28 mouse cellular contexts compared by ENCODE assay signal in genomic region chr16:21569952-21570351, GRCm38 (mm10).
"Had no signal": no experiment of that assay in that cellular context is flagged by ENCODE, and none has a peak within 500 bp of the region (broad histone marks: within the 10 kb centered on the region; RNA-seq: fewer than 3 reads in every experiment).

No protein-coding gene starts in this region.

- ATAC-seq: forebrain, embryonic 13.5 days; forebrain, embryonic 14.5 days; forebrain, embryonic 15.5 days; forebrain, embryonic 16.5 days; forebrain, postnatal 0 days had no signal

- H3K9ac ChIP-seq: embryonic facial prominence, embryonic 12.5 days; embryonic facial prominence, embryonic 13.5 days; embryonic facial prominence, embryonic 15.5 days; forebrain, embryonic 12.5 days; forebrain, embryonic 13.5 days; forebrain, embryonic 15.5 days; forebrain, postnatal 0 days had no signal

- H3K4me2 ChIP-seq: embryonic facial prominence, embryonic 12.5 days; embryonic facial prominence, embryonic 13.5 days; embryonic facial prominence, embryonic 15.5 days; forebrain, embryonic 12.5 days; forebrain, embryonic 13.5 days; forebrain, embryonic 15.5 days had no signal

- H3K4me1 ChIP-seq: embryonic facial prominence, embryonic 10.5 days; embryonic facial prominence, embryonic 12.5 days; embryonic facial prominence, embryonic 13.5 days; embryonic facial prominence, embryonic 15.5 days; forebrain, embryonic 10.5 days; forebrain, embryonic 12.5 days; forebrain, embryonic 13.5 days; forebrain, embryonic 15.5 days had no signal

- H3K27me3 ChIP-seq: embryonic facial prominence, embryonic 12.5 days; embryonic facial prominence, embryonic 13.5 days; embryonic facial prominence, embryonic 15.5 days; forebrain, embryonic 12.5 days; forebrain, embryonic 13.5 days; forebrain, embryonic 15.5 days had no signal

- H3K27ac ChIP-seq: embryonic facial prominence, embryonic 10.5 days; embryonic facial prominence, embryonic 12.5 days; embryonic facial prominence, embryonic 13.5 days; embryonic facial prominence, embryonic 15.5 days; forebrain, embryonic 10.5 days; forebrain, embryonic 12.5 days; forebrain, embryonic 13.5 days; forebrain, embryonic 15.5 days; gastrocnemius, adult 2 months; heart, adult 2 months had no signal

- H3K4me3 ChIP-seq: embryonic facial prominence, embryonic 10.5 days; embryonic facial prominence, embryonic 12.5 days; embryonic facial prominence, embryonic 13.5 days; embryonic facial prominence, embryonic 15.5 days; erythroblast, embryonic 14.5 days; forebrain, embryonic 10.5 days; forebrain, embryonic 12.5 days; forebrain, embryonic 13.5 days; forebrain, embryonic 15.5 days; gastrocnemius, adult 2 months; heart, adult 2 months had no signal

- H3K36me3 ChIP-seq: embryonic facial prominence, embryonic 10.5 days; embryonic facial prominence, embryonic 12.5 days; embryonic facial prominence, embryonic 13.5 days; embryonic facial prominence, embryonic 15.5 days; forebrain, embryonic 10.5 days; forebrain, embryonic 12.5 days had no signal

- DNase-seq: cerebellum, adult 2 months; cerebellum, adult 8-10 months; cerebellum, adult 9-10 months; cerebellum, adult 9-11 months; cerebellum, postnatal 10 days; cerebellum, postnatal 14 days; cerebellum, postnatal 25 days; cerebellum, postnatal 36 days; embryo, embryonic 11 days; forebrain, postnatal 0 days; gastrocnemius, adult 2 months; gastrocnemius, postnatal 10 days; gastrocnemius, postnatal 14 days; gastrocnemius, postnatal 25 days; gastrocnemius, postnatal 36 days; heart, adult 18-20 months; heart, adult 2 months had no signal

- H3K9me3 ChIP-seq: embryonic facial prominence, embryonic 10.5 days; embryonic facial prominence, embryonic 12.5 days; embryonic facial prominence, embryonic 13.5 days; embryonic facial prominence, embryonic 15.5 days; forebrain, embryonic 10.5 days; forebrain, embryonic 12.5 days; forebrain, embryonic 13.5 days; forebrain, embryonic 15.5 days had no signal
